Mouse (Mus musculus): ENCODE data around the gene Nr2c2ap. TPM values are rescaled to one million over a fixed set of nuclear protein-coding genes. Genes with fewer than 3 reads are reported as not detected.

Nr2c2ap gene
- total RNA-seq, 2 experiments from 2014 or later: 23.6 to 26.0 TPM

DNA sequence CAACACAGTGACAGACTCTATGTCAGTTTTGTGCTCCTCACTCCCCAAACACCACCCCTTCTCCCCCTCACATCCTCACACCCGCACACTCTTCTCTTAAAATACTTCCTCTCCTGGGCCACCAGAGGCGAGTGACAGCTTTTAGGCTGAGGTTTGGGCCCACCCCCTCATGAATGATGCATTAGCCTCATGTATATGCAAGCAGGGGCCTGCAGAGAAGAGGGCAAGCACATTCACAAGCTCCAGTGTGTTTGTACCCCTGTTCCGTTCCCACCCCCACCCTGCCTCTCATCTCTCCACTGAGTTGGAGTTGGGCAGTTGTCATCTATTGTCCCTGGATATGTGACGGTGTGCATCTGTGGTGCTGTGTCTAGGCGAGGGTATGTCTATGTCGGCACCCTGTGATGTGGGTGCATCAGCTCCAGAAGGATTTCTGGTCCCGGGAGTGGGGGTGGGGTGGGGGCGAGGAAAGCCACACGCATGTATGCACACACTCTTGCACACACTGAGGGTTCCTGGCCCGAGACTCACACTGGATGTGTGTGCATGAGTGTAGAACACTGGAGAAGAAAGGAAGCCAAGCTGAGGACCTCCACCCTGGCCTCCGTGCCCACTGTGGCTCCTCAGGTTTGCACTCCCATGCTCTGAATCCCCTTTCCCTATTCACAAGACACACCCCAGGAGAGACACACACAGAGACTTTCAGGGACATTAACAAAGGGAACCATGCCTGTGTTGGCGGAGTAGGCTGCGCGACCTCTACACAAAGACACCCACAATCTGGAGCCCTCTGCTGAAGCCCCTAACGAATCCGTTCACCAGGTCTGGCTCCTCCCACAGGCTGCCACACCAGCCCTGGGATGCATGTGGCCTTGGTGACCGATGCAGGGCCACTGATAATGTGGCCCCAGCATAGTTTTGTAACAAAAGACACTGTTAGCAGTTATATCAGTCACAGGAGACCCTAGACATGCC lies 12.1 kb upstream of the Nr2c2ap start:
- no peak for DNase-seq (ENCODE audit: low spot score in 2 of 2)

DNA sequence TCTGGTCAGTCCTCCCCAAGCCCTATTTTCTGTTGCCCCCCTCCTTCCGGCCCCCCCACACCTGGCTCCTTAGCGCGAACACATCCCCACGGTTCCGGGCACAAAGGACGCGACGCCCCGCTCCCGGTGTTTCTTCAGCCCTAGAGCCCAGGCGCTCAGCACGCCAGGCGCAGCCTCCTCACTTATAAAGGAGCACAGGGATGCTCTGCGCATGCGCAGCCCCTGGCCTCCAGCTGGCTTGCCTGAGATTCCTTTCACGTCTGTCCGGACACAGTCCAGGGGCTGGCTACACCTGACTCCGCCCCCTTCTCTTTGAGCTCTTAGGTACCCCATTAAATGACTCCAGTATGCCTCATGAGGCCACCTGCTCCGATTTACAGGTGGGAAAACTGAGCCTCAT lies 10.5 kb upstream of the Nr2c2ap start, which contains the start of gene Ncan:
Gene Ncan, minus strand, starts transcription at position 207 of the 400 bp plus-strand sequence.
- DNase-seq (ENCODE audit: low spot score in 2 of 2): peak in 1 of 2 experiments; percentile 31

DNA sequence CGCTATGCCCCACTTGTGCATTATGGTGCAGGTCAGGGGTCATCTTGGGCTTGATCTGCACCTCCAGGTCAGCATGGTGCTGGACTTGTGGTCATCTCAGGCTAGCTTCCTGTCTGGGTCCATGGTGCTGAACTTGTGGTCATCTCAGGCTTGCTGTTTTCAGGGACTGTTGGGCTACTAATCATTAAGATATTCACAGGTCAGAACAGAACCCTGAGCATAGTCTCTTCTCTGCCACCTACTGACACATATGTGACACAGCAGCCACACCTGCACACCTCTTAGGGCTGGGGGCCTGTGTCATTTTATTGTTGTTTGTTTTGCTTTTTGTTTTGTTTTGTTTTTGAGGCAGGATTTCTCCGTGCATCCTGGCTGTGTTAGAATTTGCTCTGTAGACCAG lies 8.3 kb upstream of the Nr2c2ap start:
- no peak for DNase-seq (ENCODE audit: low spot score in 2 of 2)

DNA sequence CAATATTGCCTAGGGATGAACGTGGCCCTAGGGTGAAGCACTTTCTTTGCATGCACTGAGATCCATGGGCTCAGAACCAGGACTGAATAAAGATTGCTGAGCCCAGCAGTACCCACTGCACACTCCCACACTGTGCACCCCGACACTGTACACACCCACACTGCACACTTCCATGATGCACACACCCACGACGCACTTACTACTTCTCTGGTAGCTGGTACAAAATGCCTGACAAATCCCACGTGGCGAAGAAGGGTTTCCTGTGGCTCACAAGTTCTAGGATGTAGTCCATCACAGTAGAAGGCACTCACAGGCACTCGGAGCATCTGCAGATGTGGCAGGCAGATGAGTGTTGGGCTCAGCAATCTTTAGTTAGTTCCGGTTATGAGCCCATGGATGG lies 6.1 kb upstream of the Nr2c2ap start:
- no peak for DNase-seq (ENCODE audit: low spot score in 2 of 2)

DNA sequence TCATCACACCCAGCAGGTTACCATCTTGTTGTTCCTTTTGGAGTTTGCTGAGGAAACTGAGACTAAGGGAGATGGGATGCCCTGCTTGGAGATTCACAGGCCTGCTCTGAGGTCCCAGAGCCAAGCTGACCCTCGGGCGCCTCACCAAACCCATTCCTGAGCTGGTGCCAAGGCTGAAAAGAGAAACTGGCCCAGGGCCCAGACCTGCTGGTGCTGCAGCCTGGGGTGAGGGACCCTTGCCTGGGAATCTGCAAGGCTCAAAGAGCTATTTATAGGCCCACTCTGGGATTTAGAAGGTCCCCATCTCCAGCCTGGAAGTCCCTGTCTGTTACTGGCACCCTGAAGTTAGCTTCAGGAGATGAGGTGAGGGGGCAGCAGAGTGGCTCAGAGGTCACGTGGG lies 2.7 kb upstream of the Nr2c2ap start:
- DNase-seq (ENCODE audit: low spot score in 2 of 2): peak in 1 of 2 experiments; percentile 45

DNA sequence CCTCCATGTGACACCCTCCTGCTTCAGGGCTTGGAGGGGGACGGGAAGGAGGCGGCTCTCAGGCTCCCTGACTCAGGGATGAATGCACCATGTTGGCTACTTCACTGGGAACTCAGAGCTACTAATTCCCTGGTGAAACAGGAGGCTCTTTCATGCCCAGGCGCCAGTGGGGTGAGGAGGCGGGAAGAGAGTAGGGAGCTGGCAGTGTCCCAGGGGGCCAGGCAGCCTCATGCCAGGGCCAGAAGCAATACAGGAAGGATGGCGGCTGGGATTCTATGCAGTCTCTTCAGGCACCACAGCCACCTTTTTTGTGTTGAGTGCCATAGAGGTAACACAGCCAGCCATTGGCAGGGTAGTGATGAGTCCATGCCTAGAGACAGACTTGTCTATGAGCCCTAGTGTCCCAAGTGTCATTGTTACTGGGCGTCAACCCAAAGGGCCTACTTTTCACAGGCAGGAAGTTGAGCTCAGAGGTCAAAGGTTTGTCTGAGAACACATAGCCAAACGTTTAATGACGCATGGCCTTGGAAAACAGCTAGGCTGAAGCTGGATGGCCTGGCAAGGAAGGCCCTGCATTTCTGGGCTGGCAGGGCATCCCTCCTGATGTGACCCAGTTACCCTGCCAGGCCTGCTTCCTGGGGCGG lies 1.7 kb upstream of the Nr2c2ap start:
- DNase-seq (ENCODE audit: low spot score in 2 of 2): no peak

DNA sequence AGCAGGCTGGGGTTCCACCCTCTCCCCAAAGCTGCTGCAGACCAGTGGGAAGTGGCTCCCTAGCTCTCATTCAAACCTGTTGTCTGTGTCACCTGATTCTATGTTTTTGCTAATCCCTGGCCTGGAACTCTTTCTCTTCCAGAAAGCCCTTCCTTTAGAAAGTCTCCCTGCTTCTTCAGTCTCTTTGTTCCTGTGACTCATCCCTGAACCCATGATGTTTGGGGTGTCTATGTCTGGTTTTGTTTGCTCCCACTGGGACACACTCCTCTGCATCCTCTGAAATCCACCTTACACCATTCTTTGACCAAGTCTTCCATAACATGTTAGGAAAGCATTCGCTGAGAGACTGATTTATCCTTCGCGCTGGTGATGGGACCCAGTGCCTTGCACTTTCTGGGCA lies 1.1 kb upstream of the Nr2c2ap start:
- no peak for DNase-seq (ENCODE audit: low spot score in 2 of 2)

DNA sequence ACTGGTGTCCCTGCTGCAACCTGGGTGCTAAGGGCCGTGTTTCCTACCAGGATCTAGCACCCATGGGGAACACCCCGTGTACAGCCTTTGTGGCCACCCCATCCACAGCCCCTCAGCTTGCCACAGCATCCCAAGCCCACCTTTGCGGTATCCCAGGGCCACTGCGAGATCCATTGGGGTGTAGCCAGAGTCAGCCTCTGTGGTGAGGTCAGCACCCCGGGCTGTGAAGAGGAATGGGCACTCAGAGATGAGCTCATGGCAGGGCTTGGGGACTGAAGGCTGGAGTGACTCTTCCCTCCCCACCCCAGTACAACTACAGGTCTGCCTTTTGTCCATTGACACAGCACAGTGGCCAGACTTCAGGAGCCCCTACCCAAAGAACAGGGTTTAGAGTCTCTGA lies 3.0 kb downstream of the Nr2c2ap start:
- DNase-seq (ENCODE audit: low spot score in 2 of 2): no peak

DNA sequence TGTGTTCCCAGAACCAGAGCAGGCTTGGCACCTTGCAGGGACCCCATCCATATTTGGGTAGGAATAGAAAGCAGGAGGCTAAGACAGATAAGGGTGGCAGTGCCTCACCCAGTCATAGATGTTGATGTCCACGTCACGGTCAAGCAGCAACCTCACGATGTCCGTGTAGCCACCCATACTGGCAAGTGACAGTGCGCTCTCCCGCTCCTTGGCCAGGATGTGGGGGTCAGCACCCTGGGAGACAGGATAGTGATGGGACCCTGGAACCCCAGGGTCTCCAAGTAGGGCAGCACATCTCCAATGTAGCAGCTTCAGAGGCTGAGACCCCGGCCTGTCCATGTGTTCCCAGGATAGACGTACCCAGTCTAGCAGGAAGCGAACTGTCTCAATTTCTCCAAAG lies 3.8 kb downstream of the Nr2c2ap start:
- DNase-seq (ENCODE audit: low spot score in 2 of 2): no peak

DNA sequence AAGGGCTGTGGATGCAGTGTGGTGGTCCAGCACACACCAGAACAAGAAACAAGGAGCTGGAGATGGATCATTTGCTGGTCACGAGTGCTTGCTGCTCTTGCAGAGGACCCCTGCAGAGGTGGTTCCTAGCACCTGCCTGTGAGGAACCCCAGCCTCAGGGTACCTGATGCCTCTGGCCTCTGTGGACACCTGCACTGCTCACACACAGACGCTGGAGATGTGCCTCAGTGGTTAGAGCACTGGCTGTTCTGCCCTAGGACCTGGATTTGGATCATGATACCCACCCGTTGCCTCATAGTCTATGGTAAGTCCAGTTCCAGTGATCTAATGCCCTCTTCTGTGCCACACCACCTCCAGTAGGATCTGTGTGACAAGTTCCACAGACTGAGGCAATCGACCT lies 5.5 kb downstream of the Nr2c2ap start:
- no peak for DNase-seq (ENCODE audit: low spot score in 2 of 2)

DNA sequence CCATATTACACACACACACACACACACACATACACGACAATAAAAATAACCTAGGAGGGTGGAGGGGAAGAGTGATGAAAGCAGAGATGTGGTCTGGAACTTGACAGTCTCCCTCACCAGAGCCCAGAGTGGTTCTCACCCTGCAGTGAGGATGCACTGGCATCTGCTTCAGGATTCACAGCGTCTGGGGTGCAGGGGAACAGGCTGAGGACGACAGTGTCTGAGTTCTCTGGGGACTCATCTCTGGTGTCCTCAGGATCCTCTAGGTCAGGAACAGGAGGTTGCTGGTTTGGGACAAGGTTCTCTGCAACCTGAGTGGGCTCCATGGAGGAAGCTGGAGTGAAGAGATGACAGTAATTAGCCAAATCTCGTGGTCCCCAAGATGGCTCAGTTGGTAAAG lies 6.8 kb downstream of the Nr2c2ap start:
- DNase-seq (ENCODE audit: low spot score in 2 of 2): no peak

DNA sequence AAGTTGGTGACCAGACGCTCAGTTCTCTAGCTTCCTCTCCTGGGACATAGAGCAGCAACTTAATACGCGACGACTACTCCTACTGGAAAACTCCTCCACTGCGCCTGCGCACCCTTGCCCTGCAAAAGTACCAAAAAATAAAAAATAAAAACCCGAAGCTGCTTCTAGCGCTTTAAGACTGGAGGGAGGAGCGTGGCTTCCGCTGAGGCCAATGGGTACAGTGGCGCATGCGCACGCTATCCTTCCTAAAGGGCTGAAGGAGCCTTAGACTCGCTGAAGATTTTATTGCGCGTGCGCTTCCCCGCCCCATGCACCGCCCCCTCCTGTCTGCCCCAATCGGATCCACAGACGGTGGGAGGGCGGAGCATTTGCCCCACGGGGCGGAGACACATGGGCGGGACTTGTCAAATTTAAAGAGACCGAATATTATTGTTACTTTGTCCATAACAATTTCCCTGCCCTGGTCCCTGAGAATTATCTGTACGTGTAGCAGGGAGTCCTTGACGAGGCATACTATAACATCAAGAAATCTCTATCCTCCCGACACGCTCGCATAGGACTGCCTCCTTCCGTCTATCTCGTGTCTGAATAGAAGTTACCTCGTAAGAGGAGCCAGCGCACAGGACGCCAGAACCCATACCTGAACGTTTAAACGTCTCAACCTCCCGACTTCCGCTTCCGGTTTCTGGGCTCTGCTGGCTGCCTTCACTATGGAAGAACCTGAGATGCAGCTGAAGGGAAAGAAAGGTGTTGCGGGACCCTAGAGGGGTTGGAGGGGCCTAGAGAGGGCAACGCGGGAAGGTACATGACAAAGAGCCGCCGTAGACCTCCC lies 8.1 kb downstream of the Nr2c2ap start, which contains the start of the genes Rfxank, Borcs8 and Mef2b:
Gene Rfxank, minus strand, starts transcription at position 129 of the 832 bp plus-strand sequence.
Gene Borcs8, plus strand, starts transcription at position 474 of the 832 bp plus-strand sequence.
Gene Mef2b, plus strand, starts transcription at position 686 of the 832 bp plus-strand sequence.
- peak; percentile 94 to 98 for DNase-seq (ENCODE audit: low spot score in 2 of 2)

DNA sequence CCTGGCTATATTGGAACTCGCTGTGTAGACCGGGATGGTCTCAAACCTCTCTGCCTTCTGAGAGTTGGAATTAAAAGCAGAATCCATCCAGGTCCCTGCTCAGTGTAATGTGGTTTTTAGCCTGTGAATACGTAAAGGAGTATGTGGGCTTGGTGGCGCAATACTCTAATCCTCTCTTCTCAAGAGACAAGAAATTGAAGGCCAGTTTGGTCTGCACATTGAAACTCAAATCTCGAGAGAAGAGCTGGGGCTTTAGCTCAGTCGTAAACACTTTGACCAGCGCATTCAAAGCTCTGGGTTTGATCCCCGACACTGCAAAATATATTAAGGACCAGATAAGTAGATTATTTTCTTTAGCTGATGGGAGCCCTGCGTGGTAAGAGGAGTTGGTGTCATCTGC lies 8.8 kb downstream of the Nr2c2ap start:
- DNase-seq (ENCODE audit: low spot score in 2 of 2): no peak

DNA sequence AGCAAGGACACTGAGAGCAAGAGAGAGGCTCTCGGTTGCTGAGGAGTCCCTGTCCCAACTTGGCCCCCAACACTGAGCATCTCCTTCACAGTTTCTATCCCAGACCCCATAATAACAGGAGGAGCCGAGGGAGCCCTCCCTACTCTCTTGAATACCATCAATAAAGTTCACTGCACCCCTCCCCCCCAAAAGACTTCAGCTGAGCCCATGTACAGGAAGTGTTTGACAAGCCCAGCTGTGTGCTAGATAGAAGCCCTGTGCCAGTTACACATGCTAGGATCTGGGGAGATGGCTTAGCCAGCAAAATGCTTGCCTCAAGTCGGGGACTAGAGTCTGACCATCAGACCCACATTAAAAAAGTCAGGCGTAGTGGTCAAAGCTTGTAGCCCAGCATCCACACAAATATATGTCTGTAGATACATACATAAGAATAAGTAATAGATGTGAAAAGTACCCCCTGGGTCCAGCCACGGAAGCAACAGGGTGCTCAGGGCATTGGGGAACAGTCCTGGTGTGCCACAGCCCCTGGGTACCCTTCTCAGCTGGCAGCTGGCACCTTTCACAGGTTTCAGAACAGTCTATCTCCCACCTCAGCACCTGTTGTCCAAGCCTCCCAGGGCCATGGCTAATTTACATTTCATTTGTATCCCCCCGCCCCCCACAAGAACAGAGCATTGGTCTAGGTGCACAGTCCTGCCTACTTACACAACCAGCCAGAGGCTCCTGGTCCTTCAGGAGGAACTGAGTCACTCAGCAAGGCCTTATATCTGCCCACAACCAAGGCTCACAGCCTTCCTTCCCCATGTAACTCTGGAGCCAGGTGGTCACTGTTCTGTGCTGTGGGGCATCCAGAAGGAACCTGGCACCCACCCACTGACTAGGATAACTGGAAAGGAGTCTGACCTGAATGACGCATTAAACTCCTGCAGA lies 16.8 kb downstream of the Nr2c2ap start:
- DNase-seq (ENCODE audit: low spot score in 2 of 2): no peak

DNA sequence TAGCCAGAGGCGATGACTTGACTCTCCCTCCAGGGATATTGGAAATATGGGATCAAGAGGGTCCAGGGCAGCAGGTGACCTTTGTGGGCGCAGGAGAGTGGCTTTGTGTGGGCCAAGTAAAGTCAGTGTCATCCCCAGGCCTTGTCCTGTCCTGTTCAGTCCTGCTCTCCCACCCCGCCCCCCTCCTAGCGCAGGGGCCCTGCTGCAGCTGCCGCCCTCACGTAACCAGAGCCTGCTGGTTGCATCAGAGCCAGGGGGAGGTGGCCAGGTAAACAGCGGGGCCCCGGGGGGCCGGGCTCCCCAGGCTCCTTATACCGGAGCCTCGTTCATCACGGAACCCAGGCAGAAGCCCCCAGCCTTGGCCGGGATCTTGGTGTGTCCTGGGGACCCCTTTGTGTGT lies 19.0 kb downstream of the Nr2c2ap start:
- no peak for DNase-seq (ENCODE audit: low spot score in 2 of 2)

DNA sequence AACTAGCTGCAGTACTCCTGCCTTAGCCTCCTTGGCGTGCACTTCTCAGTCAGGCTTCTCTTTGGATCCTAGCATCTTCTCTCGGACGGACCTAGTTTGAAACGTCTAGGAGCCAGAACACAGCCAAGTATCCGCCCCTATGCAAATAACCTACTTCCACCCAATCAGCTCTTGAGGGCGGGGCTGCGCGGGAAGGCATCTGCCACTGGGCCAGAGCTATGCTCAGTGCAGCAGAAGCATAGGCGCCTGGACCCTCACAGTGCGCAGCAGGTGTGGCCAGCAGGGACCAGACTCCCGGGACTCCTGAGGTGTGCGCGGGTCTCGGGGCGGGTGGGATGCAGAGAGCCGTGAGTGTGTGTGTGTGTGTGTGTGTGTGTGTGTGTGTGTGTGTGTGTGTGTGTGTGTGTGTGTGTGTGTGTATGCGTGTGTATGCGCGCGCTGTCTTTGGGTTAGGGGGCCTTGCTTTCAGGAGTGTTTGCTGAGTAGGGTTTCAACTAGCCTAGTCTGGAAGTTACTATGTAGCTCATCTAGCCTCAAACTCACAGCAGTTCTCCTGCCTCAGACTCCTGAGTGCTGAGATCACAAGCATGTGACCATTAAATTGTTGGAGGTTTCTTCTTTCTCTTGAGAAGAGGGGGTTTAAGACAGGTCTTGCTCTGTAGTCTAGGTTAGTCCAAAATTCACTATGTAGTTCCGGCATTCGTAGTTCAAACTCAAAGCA lies 21.6 kb downstream of the Nr2c2ap start:
- peak; percentile 40 to 54 for DNase-seq (ENCODE audit: low spot score in 2 of 2)

DNA sequence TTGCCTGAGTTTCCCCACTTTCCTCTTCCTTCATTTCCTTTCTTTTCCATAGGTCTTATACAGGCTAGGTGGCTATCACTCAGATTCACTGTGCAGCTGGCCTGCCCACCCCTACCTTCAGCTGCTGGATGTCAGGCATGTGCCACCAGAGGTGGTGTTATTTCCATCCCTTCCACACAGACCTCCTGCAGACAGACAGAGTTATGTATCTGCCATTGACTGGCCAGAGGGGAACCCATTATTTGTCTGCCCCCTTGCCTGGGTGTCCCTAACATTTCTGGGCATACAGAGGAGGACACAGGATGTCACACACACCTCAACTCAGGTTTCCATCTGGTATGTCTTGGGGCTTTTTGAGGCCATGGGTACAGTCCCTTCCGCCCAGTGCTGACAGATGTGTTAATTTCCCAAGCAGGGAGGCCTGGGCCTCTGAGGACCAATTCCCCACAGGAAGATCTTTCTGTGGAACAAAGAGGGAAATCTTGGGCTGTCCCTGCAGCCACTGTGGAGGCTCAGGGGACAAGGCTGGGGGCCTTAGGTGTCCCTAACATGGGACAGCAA lies 26.2 kb downstream of the Nr2c2ap start:
- no peak for DNase-seq (ENCODE audit: low spot score in 2 of 2)

DNA sequence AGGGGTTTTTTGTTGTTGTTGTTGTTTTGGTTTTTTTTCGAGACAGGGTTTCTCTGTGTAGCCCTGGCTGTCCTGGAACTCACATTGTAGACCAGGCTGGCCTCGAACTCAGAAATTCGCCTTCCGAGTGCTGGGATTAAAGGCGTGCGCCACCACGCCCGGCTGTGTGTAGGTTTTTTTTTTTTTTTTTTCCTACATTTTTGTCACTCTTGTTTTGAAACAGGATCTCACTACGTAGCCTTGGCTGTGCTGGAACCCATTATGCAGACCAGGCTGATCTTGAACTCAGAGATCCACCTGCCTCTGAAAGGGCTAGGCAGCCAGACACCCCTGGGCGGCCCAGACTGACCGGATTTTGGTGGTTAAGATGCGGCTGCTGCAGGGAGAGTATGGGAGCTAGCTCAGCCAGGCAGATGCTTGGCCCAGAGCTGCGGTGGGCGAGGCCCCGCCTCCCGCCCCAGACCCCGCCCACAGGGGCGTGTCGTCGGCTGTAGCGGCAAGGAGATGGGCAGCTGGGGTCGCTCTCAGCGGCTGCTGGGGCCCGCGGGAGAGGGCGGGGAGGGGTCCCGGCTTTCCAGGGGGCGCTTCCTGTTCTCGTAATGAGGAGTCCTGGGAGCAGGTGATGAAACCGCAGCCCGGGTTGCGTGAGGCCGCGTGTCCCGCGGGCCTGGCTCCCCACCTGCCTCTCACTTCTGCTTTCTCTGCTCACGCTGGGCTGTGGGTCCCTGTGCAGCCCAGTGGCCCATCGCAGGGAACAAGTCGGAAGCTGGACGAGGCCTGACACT lies 27.1 kb downstream of the Nr2c2ap start:
- peak in 1 of 2 experiments; percentile 24 for DNase-seq (ENCODE audit: low spot score in 2 of 2)
